Mouse (Mus musculus) heart, embryonic 14.5 days (tissue): ENCODE results near the gene Creb3l2. TPM values are rescaled to one million over a fixed set of nuclear protein-coding genes. Genes with fewer than 3 reads are reported as not detected.

Experiments
- ATAC-seq: fragments of 200-750 bp; cut with Nextera tagmentation; 2 replicates; pipeline ENCODE4 v1.8.0; 2017; ENCODE audit warnings: low read depth, moderate TSS enrichment; ENCODE audit not compliant: insufficient number of reproducible peaks, insufficient read depth, low FRiP score
- H3K27ac ChIP-seq, 2 experiments: fragments of 200-500 bp in 1 of 2; fragments of 300-500 bp in 1 of 2; sonication (generic) in 1 of 2; replicated peaks in 1 of 2; 2 replicates each; pipeline ENCODE4 v1.5.1; 2012 to 2014; ENCODE audit warnings: low read depth in 2 of 2, low read length in 2 of 2, control low read depth in 1 of 2, mild to moderate bottlenecking in 1 of 2, mixed read lengths in 1 of 2; ENCODE audit not compliant: control insufficient read depth in 1 of 2, insufficient read depth in 1 of 2
- H3K27me3 ChIP-seq: fragments of 300-500 bp; sonication (generic); 2 replicates; pipeline ENCODE4 v1.6.1; 2014; ENCODE audit warnings: mild to moderate bottlenecking, low read length, control low read depth; ENCODE audit not compliant: control insufficient read depth, insufficient read depth
- H3K36me3 ChIP-seq: fragments of 300-500 bp; sonication (generic); 2 replicates; pipeline ENCODE4 v1.6.1; 2014; ENCODE audit warnings: mild to moderate bottlenecking, control low read depth, low read length, mixed read lengths; ENCODE audit not compliant: control insufficient read depth, insufficient read depth
- H3K4me1 ChIP-seq, 2 experiments: fragments of 200-500 bp in 1 of 2; fragments of 300-500 bp in 1 of 2; sonication (generic) in 1 of 2; 2 replicates each; pipeline ENCODE4 v1.6.1; 2012 to 2014; ENCODE audit warnings: low read length in 2 of 2, control low read depth in 1 of 2, mixed read lengths in 1 of 2; ENCODE audit not compliant: control insufficient read depth in 2 of 2, insufficient read depth in 2 of 2
- H3K4me2 ChIP-seq: fragments of 300-500 bp; sonication (generic); 2 replicates; pipeline ENCODE4 v1.6.1; 2014; ENCODE audit warnings: mild to moderate bottlenecking, low read length
- H3K4me3 ChIP-seq, 2 experiments: fragments of 200-500 bp in 1 of 2; fragments of 300-500 bp in 1 of 2; sonication (generic) in 1 of 2; 2 replicates each; pipeline ENCODE4 v1.5.1; 2012 to 2014; ENCODE audit warnings: low read length in 2 of 2, mild to moderate bottlenecking in 2 of 2, control low read depth in 1 of 2, low read depth in 1 of 2, moderate library complexity in 1 of 2; ENCODE audit not compliant: control insufficient read depth in 1 of 2, insufficient read depth in 1 of 2
- H3K9ac ChIP-seq: fragments of 300-500 bp; sonication (generic); 2 replicates; pipeline ENCODE4 v1.6.1; 2014; ENCODE audit warnings: mild to moderate bottlenecking, low read length
- H3K9me3 ChIP-seq: fragments of 300-500 bp; sonication (generic); 2 replicates; pipeline ENCODE4 v1.6.1; 2016; ENCODE audit warnings: low read length, control low read depth; ENCODE audit not compliant: control insufficient read depth
- WGBS: fragments of 180-500 bp; shearing (Covaris S2); extraction: QIAGEN DNeasy Blood & Tissue Kit; methylation state at CpG from one replicate; pipeline ENCODE4 v1.1.7; 2014; 5-methylcytosine and 5-hydroxymethylcytosine counted together
- polyA plus RNA-seq: library from polyadenylated mRNA; unstranded; fragments of >200 nt; fragmentation: Nextera tagmentation; extraction: Ambion mirVana; gene quantifications from 2 replicates; pipeline ENCODE4 v1.2.1, GENCODE M21; 2014

Creb3l2 gene
- polyA plus RNA-seq = 36.8 and 39.9 TPM in 2 replicates

GRCm38 (mm10) chr6:37442041-37442667, at the start of gene Creb3l2:
Gene Creb3l2 (minus strand): TSS chr6:37442146.
- Histone ChIP-seq H3K4me1 (peaks cover 8 to 31% of the 10 kb centered on the region in 2 experiments; a peak in 3 of 4 replicates), H3K9me3 (peaks cover 4% of the 10 kb centered on the region; the same call in 1 of the 2 replicates), H3K4me2 (peak within 1 kb of the TSS; percentile 94), H3K9ac (peak within 1 kb of the TSS; percentile 90), H3K27me3 (no peaks in the 10 kb centered on the region), H3K36me3 (peaks cover 12% of the 10 kb centered on the region), H3K4me3 (peak within 1 kb of the TSS; percentile 67 to 95), H3K27ac (peak within 1 kb of the TSS; percentile 82 to 92)
- ATAC-seq = peak; percentile 98
- under 1% methylated on average over 33 of the region's 33 CpGs for WGBS

GRCm38 (mm10) chr6:37486502-37486901, 44.6 kb upstream of the Creb3l2 start:
- 45% methylated on average over 4 of the region's 4 CpGs for WGBS
- Histone ChIP-seq H3K9ac (no peak overlapping the region), H3K36me3 (no peaks in the 10 kb centered on the region), H3K27me3 (no peaks in the 10 kb centered on the region), H3K4me1 (no peaks in the 10 kb centered on the region), H3K4me3 (no peak overlapping the region), H3K9me3 (no peaks in the 10 kb centered on the region), H3K27ac (no peak overlapping the region), H3K4me2 (no peak overlapping the region)
- no peak for ATAC-seq

GRCm38 (mm10) chr6:37484588-37485070, 42.7 kb upstream of the Creb3l2 start:
- no peak overlapping the region for H3K9ac ChIP-seq
- H3K27ac ChIP-seq = no peak overlapping the region
- H3K4me3 ChIP-seq = no peak overlapping the region
- H3K4me1 ChIP-seq = no peaks in the 10 kb centered on the region
- no peak for ATAC-seq
- H3K36me3 ChIP-seq = no peaks in the 10 kb centered on the region
- WGBS = 63% methylated on average over 1 of the region's 1 CpGs
- no peak overlapping the region for H3K4me2 ChIP-seq
- no peaks in the 10 kb centered on the region for H3K9me3 ChIP-seq
- H3K27me3 ChIP-seq = no peaks in the 10 kb centered on the region

- no peak overlapping the region for H3K4me2 ChIP-seq
- no peaks in the 10 kb centered on the region for H3K27me3 ChIP-seq
- no peak overlapping the region for H3K27ac ChIP-seq
- no peak for ATAC-seq
- WGBS = 50% methylated on average over 5 of the region's 5 CpGs
- H3K9ac ChIP-seq = no peak overlapping the region
- H3K36me3 ChIP-seq = no peaks in the 10 kb centered on the region
- no peaks in the 10 kb centered on the region for H3K4me1 ChIP-seq
- no peaks in the 10 kb centered on the region for H3K9me3 ChIP-seq
- no peak overlapping the region for H3K4me3 ChIP-seq
Measured at GRCm38 (mm10) chr6:37483262-37483661, 41.3 kb upstream of the Creb3l2 start.

- no peaks in the 10 kb centered on the region for H3K36me3 ChIP-seq
- ATAC-seq = no peak
Measured at GRCm38 (mm10) chr6:37481147-37481546, 39.2 kb upstream of the Creb3l2 start.

GRCm38 (mm10) chr6:37480008-37480407, 38.1 kb upstream of the Creb3l2 start:
- H3K27ac ChIP-seq = no peak overlapping the region
- H3K9me3 ChIP-seq = no peaks in the 10 kb centered on the region
- H3K27me3 ChIP-seq = no peaks in the 10 kb centered on the region
- H3K9ac ChIP-seq = no peak overlapping the region
- H3K36me3 ChIP-seq = no peaks in the 10 kb centered on the region
- H3K4me1 ChIP-seq = no peaks in the 10 kb centered on the region
- no peak for ATAC-seq
- H3K4me2 ChIP-seq = no peak overlapping the region
- H3K4me3 ChIP-seq = no peak overlapping the region

More at GRCm38 (mm10) chr6:37481147-37481546, 39.2 kb upstream of the Creb3l2 start:
- Histone ChIP-seq H3K27me3 (no peaks in the 10 kb centered on the region), H3K4me3 (no peak overlapping the region), H3K9ac (no peak overlapping the region), H3K4me2 (no peak overlapping the region), H3K27ac (no peak overlapping the region), H3K9me3 (no peaks in the 10 kb centered on the region), H3K4me1 (no peaks in the 10 kb centered on the region)
- WGBS = 65% methylated on average over 3 of the region's 3 CpGs

- Histone ChIP-seq H3K9me3 (no peaks in the 10 kb centered on the region), H3K4me2 (no peak overlapping the region), H3K27ac (no peak overlapping the region), H3K4me1 (no peaks in the 10 kb centered on the region), H3K4me3 (no peak overlapping the region), H3K9ac (no peak overlapping the region), H3K27me3 (no peaks in the 10 kb centered on the region), H3K36me3 (no peaks in the 10 kb centered on the region)
- no peak for ATAC-seq
- WGBS = 77% methylated on average over 2 of the region's 2 CpGs
Measured at GRCm38 (mm10) chr6:37478481-37478880, 36.5 kb upstream of the Creb3l2 start.
